Mouse (Mus musculus): ENCODE results near the gene Lrrc47. TPM values are rescaled to one million over a fixed set of nuclear protein-coding genes. Genes with fewer than 3 reads are reported as not detected.
A peak's percentile ranks its signal among the peaks of the same experiment; 100 is the strongest.

The Lrrc47 gene
- polyA plus RNA-seq, 1 experiment from 2014 or later: 15.2 TPM

DNA sequence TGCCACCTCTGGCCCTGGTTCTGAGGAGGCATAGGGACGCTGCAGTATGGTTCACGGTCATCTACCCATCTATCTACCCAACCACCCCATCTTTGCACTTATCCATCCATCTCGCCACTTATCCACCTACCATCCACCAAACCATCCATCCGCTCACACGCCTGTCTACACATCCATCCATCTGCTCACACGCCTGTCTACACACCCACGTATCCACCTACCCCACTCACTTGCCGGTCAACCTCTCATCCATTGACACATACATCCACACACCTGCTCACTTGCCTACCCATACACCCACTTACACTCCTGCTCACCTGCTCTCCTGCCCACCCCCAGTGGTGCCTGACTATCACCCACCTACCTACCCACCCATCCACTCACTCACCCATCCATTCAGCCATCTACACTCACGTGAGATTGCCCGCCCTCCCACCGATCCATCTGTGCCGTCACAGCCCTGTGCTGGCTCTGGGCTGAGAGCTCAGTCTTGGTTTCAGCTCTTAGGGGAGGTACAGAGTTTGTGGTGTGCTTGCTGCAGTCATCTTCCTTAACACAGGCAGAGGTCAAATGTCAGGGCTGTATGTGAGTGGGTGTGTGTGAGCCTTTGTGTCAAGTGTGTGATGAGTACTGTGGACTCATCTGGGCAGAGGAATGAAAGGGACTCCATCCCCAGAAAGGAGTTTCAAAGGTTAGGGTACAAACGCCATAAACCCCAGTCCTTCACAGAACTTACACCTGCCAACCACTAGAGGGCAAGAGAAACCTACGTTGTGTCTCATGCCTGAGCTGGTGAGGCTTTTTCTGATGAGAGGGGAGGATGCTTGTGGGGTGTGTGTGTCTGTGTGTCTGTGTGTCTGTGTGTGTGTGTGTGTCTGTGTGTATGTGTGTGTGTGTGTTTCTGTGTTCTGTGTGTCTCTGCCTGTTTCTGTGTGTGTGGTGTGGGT is 53.6 kb downstream of the Lrrc47 start:
- ATAC-seq: peak; percentile 65
- WGBS: 52% methylated on average over 14 of the region's 14 CpGs
- Histone ChIP-seq H3K9ac (replicated peaks; ENCODE audit: low read depth) (no peak overlapping the region), H3K4me2 (replicated peaks; ENCODE audit: low read depth, low read length) (no peak overlapping the region), H3K9me3 (ENCODE audit: low read length) (no peaks in the 10 kb centered on the region), H3K36me3 (ENCODE audit: insufficient read depth, low read length) (no peaks in the 10 kb centered on the region), H3K4me1 (ENCODE audit: insufficient read depth, low read depth, low read length) (no peaks in the 10 kb centered on the region), H3K4me3 (ENCODE audit: low read depth, low read length) (no peak overlapping the region), H3K27me3 (replicated peaks; ENCODE audit: insufficient read depth, low read length) (no peaks in the 10 kb centered on the region), H3K27ac (ENCODE audit: low read length) (no peak overlapping the region)
- DNase-seq (ENCODE audit: low spot score): peak; percentile 73
- TF ChIP-seq EP300 (IDR thresholded peaks at IDR 0.05) (no peak), CTCF (IDR thresholded peaks at IDR 0.05) (peak; percentile 89)

DNA sequence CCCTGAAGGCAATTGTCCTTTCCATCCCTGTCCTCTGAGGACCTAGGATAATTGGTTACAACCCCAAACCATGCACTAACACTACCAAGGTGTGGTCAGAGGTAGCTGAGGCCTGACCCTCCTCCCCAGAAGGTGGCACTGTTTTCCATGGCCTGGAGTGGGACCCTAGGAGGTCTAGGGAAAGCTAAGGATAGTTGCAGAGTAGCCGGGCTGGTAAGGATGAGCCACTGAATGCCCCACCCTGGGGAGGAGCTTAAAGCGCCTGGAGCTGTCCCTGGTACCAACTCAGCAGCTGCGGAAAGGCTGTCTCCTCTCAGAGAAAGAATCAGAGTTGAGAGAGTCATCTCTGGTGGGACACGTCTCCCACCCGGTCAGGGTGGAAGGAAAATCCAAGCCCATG is 59.4 kb downstream of the Lrrc47 start:
- 2% methylated on average over 5 of the region's 5 CpGs for WGBS
- H3K4me1 ChIP-seq (ENCODE audit: insufficient read depth, low read depth, low read length): no peaks in the 10 kb centered on the region
- no peak overlapping the region for H3K4me3 ChIP-seq (ENCODE audit: low read depth, low read length)
- H3K27me3 ChIP-seq (replicated peaks; ENCODE audit: insufficient read depth, low read length): 0 out of 2 replicates have a peak, but pooled peaks cover 12% of the 10 kb centered on the region
- peak; percentile 23; the same call in 1 of the 2 replicates for ATAC-seq
- H3K9ac ChIP-seq (replicated peaks; ENCODE audit: low read depth): no peak overlapping the region
- H3K4me2 ChIP-seq (replicated peaks; ENCODE audit: low read depth, low read length): no peak overlapping the region
- no peaks in the 10 kb centered on the region for H3K36me3 ChIP-seq (ENCODE audit: insufficient read depth, low read length)
- no peaks in the 10 kb centered on the region for H3K9me3 ChIP-seq (ENCODE audit: low read length)
- no peak for TF ChIP-seq EP300 (IDR thresholded peaks at IDR 0.05)
- TF ChIP-seq CTCF (IDR thresholded peaks at IDR 0.05): peak; percentile 28; the same call in 1 of the 2 replicates
- DNase-seq (ENCODE audit: low spot score): peak; percentile 25
- H3K27ac ChIP-seq (ENCODE audit: low read length): no peak overlapping the region

Other genes with a start within 250 kb of the Lrrc47 start
- 57.6 and 61.5 TPM in 2 replicates for gene A430005L14Rik, start 54.5 kb upstream of the Lrrc47 start, polyA plus RNA-seq (2015; fragmentation: Nextera tagmentation; extraction: Ambion mirVana)
- 8.1 and 8.6 TPM in 2 replicates for gene Dffb, start 36.6 kb upstream of the Lrrc47 start, polyA plus RNA-seq (2015; fragmentation: Nextera tagmentation; extraction: Ambion mirVana)
- gene Cep104, start 36.5 kb upstream of the Lrrc47 start, polyA plus RNA-seq (2015; fragmentation: Nextera tagmentation; extraction: Ambion mirVana): 9.6 and 10.1 TPM in 2 replicates
- gene Smim1, start 14.5 kb downstream of the Lrrc47 start, polyA plus RNA-seq (2015; fragmentation: Nextera tagmentation; extraction: Ambion mirVana): 57.9 and 59.4 TPM in 2 replicates
- not detected in 2 replicates for gene Ccdc27, start 30.9 kb downstream of the Lrrc47 start, polyA plus RNA-seq (2015; fragmentation: Nextera tagmentation; extraction: Ambion mirVana)
- gene Trp73, start 128.5 kb downstream of the Lrrc47 start, polyA plus RNA-seq (2015; fragmentation: Nextera tagmentation; extraction: Ambion mirVana): 1.8 and 2.6 TPM in 2 replicates
- gene Wrap73, start 130.6 kb downstream of the Lrrc47 start, polyA plus RNA-seq (2015; fragmentation: Nextera tagmentation; extraction: Ambion mirVana): 19.8 and 21.6 TPM in 2 replicates
- 249 and 268 TPM in 2 replicates for gene Tprgl, start 148.9 kb downstream of the Lrrc47 start, polyA plus RNA-seq (2015; fragmentation: Nextera tagmentation; extraction: Ambion mirVana)
- gene Megf6, start 159.0 kb downstream of the Lrrc47 start, polyA plus RNA-seq (2015; fragmentation: Nextera tagmentation; extraction: Ambion mirVana): 24.1 and 25.5 TPM in 2 replicates

All from lung, postnatal 0 days (tissue).